Mouse (Mus musculus) layer of hippocampus, postnatal 25 days (tissue): ENCODE results near the gene Tnrc6a. TPM values are rescaled to one million over a fixed set of nuclear protein-coding genes. Genes with fewer than 3 reads are reported as not detected.

Source experiments
- DNase-seq, 2 experiments: peaks; one replicate each; pipeline ENCODE4 v3.0.0; 2022; ENCODE audit warnings: mixed read lengths in 2 of 2, low spot score in 1 of 2; ENCODE audit errors: extremely low spot score in 1 of 2
- total RNA-seq, 2 experiments: library from RNA; stranded (reverse); gene quantifications; 2 replicates each; pipeline ENCODE4 v1.2.3; 2021

The Tnrc6a gene
- total RNA-seq, 2 experiments from 2014 or later = 37.6 to 48.7 TPM

DNA sequence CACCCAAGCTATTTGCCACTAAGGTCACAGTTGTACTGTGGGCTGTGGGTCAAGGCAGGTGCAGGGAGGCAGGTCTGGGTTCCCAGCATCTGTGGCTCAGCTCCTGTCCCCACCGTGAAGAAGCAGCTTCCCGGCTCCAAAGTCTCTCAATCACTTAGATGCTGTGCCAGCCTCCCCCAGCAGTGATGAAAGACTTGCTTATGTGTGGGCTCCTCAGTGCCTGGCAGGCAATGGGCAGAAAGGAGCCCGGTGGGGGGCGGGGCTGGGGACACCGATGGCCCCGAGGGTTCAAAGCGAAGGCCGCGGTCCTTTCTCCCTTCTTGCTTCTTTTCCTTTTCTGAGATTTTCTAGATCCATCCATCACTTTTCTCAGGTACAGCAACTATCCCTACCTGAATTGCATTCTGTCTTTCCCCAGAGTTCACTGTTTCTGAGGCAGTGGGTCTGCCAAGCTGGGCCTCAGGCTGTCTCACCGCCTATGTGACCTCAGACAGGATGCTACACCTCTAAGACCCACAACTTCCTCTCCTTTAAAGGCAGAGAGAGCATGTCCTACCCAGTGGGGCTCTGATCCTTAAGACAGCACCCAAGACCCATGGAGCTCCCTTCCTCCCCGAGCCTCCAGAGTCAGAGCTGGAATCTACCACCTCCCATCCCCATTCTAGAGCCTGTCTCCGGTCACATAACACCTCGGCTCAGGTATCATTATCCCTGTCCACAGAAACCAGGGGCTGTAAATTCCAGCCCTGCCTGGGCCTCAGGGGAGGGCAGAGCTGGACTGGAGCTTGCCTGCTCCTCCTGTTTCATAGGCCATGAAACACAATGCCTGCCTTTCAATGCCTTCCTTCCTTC is 96.3 kb downstream of the Tnrc6a start:
- no peak for DNase-seq

DNA sequence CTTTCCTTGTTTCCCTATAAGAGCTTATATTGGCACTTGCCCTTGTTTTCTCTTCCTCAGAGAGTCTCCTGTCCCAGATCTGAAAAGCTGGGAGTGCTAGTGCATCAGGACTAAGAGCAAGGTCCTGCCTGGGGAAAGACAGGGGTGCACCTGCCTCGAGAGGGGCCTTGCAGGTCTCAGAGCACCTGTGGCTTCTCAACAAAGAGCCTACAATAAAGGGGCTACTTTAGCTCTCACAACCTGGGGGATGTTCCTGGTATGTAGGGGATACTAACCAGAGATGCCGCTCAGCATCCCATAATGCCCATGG is 96.9 kb downstream of the Tnrc6a start:
- no peak for DNase-seq

DNA sequence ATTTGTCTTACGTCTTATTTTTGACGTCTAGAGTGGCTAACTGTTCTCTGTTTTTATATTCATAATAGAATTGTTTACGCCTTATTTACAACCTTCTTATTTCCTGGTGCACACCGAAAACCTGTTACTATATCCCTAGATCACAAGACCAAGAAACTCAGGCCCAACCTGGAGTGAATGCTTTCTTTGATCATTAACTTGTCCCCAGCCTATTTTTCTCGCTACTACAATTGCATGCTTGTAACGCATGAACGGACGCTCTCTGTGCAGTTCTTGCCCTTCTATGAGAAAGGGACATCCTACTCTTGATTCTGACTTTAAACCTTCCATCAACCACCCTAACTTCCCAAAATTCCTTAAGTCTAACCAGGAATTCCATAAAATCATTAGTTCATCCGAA is 100.4 kb downstream of the Tnrc6a start:
- DNase-seq = no peak

GRCm38 (mm10) chr7:123225159-123225558 is 101.5 kb downstream of the Tnrc6a start:
- no peak for DNase-seq

DNA sequence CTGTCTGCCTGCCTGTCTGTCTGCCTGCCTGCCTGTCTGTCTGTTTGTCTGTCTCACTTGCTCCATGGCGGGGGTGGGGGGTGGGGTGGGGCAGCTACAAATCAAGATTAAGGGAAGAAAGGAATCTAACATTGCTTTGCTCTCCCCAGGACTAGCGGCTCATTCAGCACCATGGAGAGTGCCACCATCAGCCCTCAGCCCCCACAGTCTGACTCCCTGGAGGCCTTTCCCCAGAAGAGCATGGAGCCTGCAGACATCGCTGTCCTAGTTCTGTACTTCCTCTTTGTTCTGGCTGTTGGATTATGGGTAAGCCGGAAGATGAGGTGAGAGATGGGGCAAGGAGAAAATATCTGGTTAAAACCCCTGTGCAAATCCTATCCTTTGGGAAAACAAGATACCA is 111.8 kb downstream of the Tnrc6a start:
- peak in 1 of 2 experiments; percentile 13 for DNase-seq

- DNase-seq = no peak
These were observed 114.9 kb downstream of the Tnrc6a start for GRCm38 (mm10) chr7:123238621-123239020.

GRCm38 (mm10) chr7:123240064-123240463 is 116.4 kb downstream of the Tnrc6a start:
- no peak for DNase-seq

- no peak for DNase-seq
These were observed 118.6 kb downstream of the Tnrc6a start for GRCm38 (mm10) chr7:123242241-123242640.

DNA sequence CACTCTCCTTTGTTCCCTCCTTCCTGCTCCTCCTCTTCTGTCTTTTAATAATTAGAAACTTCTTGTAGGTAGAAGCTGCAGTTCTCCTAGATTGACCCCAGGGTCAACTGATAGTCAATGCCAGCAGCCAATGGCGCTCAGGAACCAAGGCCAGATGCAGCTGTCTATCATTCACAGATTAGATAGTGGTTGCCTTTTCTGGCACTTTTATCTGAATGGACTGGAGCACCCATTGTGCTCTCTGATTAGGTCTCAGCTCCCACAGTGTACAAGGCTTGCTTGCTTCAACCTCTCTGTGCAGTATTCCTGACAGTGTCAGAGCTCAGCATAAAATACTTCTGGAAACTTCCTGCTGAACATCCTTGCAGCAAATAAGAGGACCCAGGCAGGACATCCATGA is 121.1 kb downstream of the Tnrc6a start:
- no peak for DNase-seq

Other genes starting within 250 kb of the Tnrc6a start
- gene Rbbp6, start 158.2 kb upstream of the Tnrc6a start, total RNA-seq = 10 to 100 TPM; 57.9 to 73.0 TPM
- gene Slc5a11, start 90.9 kb downstream of the Tnrc6a start, total RNA-seq = under 1 TPM in 1 of 2 experiments, not detected in 1; 0.20 TPM
- 10 to 100 TPM; 86.5 to 92.1 TPM for gene Lcmt1, start 245.9 kb downstream of the Tnrc6a start, total RNA-seq
- 10 to 100 TPM; 22.8 to 32.6 TPM for gene Arhgap17, start 246.0 kb downstream of the Tnrc6a start, total RNA-seq